8 mouse cellular contexts compared by ENCODE assay signal in the genomic region with DNA sequence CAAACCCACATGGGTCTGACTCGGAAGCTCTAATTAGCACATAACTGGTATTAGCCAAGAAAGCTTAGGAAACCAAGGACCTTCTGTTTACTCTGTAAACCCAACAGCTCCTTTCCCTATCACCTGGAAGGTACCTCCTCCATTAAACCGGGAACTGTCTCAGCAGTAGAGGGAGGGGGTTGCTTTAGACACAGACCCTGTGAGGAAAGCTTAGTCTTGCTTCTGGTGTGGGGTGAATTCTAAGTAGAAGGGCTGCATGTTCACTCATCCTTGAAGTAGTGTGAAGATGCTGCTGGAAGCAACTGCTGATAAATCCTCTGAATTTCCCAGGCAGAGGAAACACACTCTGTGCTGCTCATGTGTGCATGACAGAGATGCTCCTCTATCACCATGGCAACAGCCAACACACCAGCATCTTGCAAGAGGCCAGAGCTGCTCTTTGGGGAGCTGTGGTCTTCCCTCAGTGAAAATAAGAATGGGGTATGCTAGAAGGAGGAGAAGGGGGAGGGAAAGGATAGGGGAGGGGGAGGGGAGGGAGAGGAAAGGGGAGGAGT. TPM values are rescaled to one million over a fixed set of nuclear protein-coding genes. Genes with fewer than 3 reads are reported as not detected.
A peak's percentile ranks its signal among the peaks of the same experiment; 100 is the strongest.
DNase-seq lines count a peak whose midpoint lies in the region; ATAC-seq lines count a peak whose summit lies in the region.

No protein-coding gene starts in this region.

- peak overlapping the region; percentile 8; the same call in 1 of the 2 replicates for H3K4me2 ChIP-seq in forebrain, embryonic 12.5 days

- H3K9ac ChIP-seq in forebrain, embryonic 12.5 days, result no peak overlapping the region

- peak overlapping the region; percentile 83 for H3K27ac ChIP-seq in forebrain, embryonic 12.5 days

- H3K27me3 ChIP-seq in forebrain, embryonic 12.5 days, result no peaks in the 10 kb centered on the region

- H3K36me3 ChIP-seq in forebrain, embryonic 12.5 days (replicated peaks), result no peaks in the 10 kb centered on the region

- ATAC-seq in forebrain, embryonic 12.5 days (ENCODE audit: low FRiP score), result peak; percentile 79
- ATAC-seq in inflammation-experienced regulatory T-cells, adult 6 months, result no peak

- H3K4me1 ChIP-seq in forebrain, embryonic 12.5 days, result peaks cover 47% of the 10 kb centered on the region

- H3K9me3 ChIP-seq in forebrain, embryonic 12.5 days, result no peaks in the 10 kb centered on the region

- peak; percentile 42 for DNase-seq in cerebellum, adult 11-12 months
- DNase-seq in cerebellum, adult 11 months, result no peak
- DNase-seq in layer of hippocampus, postnatal 36 days, result peak; percentile 36 to 43
- DNase-seq in retina, embryonic 14.5 days (ENCODE audit: low spot score), result peak; percentile 47
- no peak for DNase-seq in natural killer cell, adult 2 months (ENCODE audit: low spot score in 2 of 2)
- no peak for DNase-seq in thymus, postnatal 0 days (ENCODE audit: low spot score)

- H3K4me3 ChIP-seq in forebrain, embryonic 12.5 days (replicated peaks), result no peak overlapping the region

- WGBS in forebrain, embryonic 12.5 days, result 28% methylated on average over 2 of the region's 2 CpGs

RNA-seq across cellular contexts. Expression of gene Syn2, which starts 8.4 kb away (rescaled TPM):
- polyA plus RNA-seq in forebrain, embryonic 12.5 days (2016; fragmentation: Nextera tagmentation; extraction: Ambion mirVana), result 6.8 and 8.0 TPM in 2 replicates
- total RNA-seq in layer of hippocampus, postnatal 36 days (2021), result 100 to 1,000 TPM; 574 to 635 TPM
- polyA plus RNA-seq in inflammation-experienced regulatory T-cells, adult 6 months (2017; shearing (Covaris generic)), result not detected
- polyA plus RNA-seq in thymus, postnatal 0 days (2015; fragmentation: Nextera tagmentation; extraction: Ambion mirVana), result 0.64 and 0.72 TPM in 2 replicates

Comparison
In these comparisons a context has a peak if more than half of its experiments do, and no peak if none do; other contexts are left out.
1. DNase-seq: peak in cerebellum, adult 11-12 months (single experiment), layer of hippocampus, postnatal 36 days (2 of 2) and retina, embryonic 14.5 days (single experiment); none in cerebellum, adult 11 months (single experiment), natural killer cell, adult 2 months (0 of 2) and thymus, postnatal 0 days (single experiment).